Mouse (Mus musculus): ENCODE data around the gene Celf2. TPM values are rescaled to one million over a fixed set of nuclear protein-coding genes. Genes with fewer than 3 reads are reported as not detected.
A peak's percentile ranks its signal among the peaks of the same experiment; 100 is the strongest.

The Celf2 gene
- total RNA-seq, 2 experiments from 2014 or later: 36.6 to 50.3 TPM

DNA sequence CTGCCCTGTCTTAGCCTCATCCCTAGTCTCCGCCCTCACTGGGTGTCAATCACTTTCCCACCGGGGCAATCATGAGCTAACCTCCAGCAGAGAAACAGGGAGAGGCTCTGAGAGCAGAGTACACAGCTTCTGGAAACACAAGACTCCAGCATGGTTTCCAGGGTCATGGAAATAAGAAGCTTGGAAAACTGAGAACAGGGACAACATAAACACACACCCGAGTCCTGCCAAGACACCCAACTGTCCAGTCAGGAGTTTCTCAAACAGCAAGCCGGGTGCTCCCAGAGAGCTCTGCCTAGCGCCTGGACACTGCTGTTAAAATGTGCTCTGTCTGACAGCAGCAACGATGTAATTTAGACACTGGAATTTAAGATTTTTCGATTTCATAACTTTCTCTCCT lies 599.4 kb downstream of the Celf2 start:
- DNase-seq: no peak

DNA sequence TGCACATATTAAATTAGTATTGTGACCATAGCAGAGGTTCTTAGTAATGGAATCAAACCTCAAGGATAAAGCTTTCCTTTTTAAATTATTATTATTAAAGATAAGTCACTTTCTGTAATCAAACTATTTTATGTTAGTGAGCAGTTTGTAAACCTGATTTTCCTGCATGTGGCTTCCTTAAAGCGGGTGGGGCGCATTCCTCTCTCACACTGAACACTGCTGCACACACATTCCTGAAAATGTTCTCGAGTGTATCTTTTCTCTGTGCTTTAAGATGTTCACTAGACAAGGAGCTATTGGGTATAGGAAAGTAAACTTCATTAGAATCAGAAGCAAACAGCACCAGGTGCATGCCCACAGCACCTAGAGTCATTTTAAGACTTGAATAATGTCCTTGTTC lies 605.0 kb downstream of the Celf2 start:
- DNase-seq: no peak

DNA sequence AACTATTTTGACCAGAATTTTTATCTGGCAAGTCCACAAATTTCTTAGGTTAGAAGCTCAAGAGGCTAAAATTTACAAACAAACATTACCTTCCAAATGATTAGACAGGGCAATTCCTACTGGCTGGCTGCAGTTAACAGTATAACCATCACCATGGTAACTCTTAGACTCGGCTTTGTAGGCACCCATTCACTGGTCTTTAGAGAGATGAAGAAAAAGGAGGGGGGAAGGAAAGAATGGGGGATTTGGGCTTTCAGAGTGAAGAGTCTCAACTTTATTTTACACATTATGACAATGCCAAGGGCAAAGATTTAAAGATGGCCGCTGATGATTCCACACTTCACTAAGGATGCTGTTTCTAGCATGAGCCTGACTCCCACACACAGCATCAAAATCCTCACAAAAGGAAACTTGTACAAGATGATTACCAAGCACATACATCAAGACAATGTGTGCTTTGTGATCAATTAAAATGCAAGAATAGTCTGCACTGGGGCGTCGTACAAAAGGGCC lies 606.1 kb downstream of the Celf2 start:
- DNase-seq: no peak

DNA sequence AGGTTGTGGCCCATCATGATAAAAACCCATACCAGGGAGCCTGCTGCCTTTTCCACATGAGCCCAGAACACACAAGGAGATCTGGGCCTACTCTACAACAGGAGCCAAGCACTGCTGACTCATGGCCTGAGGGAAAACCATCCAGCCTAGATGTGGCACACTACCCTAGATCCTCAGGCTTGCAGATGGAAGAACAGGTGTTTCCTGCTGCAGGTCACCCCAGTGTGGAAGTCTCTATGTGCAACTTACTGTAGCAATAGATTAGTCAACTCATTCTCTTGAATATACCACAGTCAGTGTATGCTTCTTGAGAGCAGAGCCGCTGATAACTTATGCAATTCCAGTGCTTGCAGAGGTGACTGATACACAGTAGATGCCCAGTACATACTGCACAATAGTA lies 612.5 kb downstream of the Celf2 start:
- DNase-seq: no peak

DNA sequence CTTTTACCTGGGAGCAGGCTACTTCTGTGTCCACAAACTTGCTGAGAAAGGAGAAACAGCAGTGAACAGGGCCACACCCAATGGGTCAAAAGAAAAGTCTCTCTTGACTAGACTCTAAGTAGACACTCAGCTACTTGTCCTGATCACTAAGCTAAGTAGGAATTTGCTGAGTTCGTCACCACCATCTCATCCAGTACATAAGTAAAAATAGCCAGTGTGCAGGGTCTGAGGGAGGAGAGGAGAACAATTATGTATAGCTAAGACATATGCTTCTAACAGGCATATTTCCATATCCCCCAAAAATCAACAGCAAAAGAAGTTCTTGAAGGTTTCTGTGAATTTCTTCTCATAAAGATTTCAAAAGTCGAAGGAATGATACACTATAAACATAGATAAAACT lies 615.8 kb downstream of the Celf2 start:
- DNase-seq: no peak

DNA sequence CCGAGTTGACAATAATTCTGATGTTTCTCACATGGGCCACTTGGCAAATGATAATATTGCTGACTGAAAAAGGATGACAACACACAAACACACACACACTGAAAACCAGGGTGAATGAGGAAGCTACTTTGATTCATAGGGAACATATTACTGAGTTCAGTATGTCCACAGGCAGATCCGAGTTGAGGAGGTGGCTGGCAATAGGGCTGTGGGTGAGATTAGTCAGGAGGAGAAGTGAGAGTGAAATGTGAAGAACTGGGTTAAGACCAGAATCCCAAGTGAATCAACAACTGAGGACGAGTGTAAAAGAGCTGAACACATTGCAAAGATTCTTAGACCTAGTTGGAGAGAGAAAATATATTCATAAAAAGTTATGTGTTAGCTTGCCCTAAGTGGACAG lies 616.3 kb downstream of the Celf2 start:
- DNase-seq: no peak

DNA sequence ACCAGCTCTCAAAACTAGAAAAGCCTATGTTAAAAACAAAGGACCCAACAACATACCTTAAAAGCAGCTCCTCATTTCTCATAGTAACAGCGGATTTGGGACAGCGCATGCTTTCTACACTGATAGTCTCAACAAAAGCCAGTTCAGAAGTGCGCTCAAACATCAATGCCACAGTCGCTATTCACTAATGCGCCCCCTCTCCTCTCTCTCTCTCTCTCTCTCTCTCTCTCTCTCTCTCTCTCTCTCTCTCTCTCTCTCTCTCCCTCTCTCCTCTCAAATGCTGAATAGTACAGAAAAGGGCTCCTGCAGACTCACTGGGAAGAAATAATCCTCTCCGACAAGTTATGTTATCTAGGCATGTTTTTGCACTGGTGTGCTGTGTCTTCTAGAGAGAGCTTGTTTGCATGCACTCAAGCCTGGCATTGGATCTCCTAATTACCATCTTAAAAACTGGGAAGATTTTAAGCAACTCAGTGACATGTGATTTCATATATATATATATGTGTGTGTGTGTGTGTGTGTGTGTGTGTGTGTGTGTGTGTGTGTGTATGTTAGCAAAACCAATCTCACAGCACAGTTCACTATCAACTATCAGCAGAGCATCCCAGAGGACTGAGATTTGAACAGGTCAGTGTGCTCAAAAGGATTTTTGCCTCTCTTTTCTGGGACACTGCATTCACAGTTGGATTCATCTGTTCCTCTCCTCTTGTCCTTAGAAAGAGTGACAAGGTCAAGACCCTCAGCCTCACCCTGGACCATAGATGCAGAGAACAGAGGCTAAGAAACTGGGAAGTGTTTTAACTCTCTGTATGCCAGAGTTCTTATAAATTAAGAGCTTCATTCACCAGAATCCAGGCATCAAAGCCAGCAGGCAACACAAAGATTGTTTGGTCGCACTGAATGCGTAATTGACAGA lies 624.3 kb downstream of the Celf2 start:
- no peak for DNase-seq

DNA sequence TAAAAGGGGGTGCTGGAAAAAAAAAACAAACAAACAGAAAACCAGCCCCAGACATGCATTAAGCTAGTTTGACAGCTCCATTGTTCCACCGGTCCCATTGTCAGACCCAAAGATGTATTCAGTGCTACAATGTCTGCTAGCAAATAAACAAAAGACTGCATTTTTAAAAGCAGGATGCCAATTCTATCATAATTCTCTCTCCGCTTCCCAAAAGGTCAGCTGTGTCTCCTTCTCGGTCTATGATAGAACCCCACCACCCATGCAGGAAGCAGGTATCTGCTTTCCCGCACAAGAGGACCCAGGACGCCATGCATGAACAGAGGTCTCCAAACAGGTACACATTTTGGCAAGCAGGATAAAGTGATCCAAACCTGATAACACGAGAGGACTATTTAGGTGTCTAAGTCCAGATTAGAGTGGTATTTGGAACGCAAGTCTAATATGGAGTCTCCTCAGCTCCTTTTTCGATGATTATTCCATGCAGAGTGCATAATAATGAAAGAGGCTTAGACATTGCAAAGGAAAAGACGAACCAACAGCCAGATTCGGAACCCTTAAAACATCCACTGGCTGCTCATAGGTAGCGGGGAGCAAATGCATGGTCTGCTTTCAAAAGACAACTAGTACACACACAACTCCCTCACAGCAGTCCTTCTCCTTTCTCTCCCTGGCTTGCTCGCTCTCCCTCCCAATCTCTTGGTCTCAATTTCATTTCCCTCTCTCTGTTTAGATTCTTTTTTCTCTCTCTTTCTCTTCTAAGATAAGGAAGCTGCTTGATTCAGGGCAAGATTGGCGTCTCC lies 625.2 kb downstream of the Celf2 start:
- DNase-seq: no peak

DNA sequence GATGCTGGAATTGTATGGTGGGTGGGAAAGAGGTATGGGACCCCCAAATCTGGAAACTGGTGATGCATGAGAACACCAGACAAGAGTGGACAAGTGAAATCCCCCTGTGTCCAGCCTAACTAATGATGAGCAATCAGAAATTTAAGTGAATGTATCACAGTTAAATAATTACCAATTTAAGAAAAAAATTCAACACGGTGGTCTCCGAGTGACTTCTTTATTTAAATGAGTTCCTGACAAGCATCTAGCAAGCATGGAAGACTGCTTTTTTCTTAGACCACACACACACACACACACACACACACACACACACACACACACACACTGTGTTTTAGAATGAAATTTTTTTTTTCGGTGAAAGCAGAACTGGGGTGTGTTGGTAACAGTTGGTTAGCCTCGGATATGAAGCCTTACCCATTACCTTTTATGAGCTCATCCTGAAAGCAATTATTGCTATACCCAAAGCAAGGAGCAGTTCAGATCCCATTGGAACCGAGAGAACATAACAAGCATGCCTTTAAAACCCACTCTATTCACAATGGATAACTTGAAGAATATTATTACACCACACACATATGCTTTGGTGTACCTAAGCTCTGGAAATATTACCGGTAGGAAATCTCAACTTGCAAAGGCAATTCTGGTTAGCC lies 627.0 kb downstream of the Celf2 start:
- no peak for DNase-seq

DNA sequence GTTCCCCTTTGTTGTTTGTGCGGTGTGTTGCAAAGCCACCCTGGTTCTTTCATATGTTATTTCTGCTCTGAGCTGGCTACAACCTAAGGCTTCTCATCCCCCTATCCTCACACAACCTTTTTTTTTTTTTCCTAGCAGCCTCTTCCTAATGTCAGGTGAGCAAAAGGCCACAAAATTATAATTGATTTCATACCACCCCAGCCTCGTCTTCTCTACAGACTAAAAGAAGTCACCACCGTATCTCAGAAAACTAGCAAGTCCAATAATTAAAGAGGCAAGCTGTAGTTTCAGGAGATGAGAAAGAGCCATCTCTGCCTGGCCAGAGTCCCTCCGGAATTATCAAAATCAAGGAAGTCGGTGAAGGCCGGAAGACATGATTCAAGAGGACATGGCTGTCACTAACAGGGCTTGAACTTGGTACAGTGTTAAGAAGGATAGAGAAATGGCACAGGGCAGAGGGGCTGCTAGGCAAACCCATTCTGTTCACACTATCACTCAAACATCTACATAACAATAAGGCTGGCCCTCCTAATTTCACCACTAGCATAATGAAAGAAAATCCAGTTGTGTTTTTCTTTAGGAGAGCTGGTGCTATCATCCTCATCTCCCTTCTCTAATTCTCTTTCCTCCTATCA lies 628.3 kb downstream of the Celf2 start:
- no peak for DNase-seq

DNA sequence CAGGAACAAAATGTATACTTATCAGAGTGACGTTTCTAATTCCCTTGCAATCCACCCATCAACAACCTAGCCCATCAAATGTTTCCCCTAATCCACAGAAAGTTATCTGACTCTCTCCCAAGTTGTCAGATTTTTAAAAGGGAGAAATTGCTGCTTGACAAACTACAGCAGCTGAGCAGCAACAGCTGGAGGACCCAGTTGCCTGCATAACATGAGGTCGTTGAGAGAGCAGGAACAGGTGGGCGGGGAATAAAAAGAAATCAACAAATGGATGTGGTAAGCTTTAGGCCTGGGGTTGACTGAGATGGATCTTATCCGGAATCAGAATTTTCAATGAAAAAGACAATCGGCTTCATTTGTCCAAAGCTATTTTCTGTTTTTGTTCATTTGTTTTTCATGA lies 632.3 kb downstream of the Celf2 start:
- no peak for DNase-seq

DNA sequence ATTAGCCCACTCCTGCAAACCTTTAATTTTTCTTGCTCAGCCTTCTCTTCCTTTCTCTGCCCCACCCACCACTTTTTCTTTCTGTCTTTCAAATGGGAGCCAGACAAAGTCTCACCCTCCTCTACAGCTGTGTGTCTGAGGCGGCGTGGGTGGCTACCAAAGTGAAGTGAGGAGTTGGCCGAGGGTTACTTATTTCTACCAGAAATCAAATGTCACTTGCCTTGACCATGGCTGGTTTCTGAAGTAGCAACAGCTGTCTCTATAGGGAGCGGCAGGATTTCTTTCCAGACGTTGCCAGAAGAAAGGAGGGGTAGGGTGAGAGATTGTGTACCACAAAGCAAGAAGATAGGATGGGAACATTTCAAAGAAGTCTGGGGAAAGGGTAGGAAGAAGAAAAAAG lies 632.8 kb downstream of the Celf2 start:
- DNase-seq: no peak

DNA sequence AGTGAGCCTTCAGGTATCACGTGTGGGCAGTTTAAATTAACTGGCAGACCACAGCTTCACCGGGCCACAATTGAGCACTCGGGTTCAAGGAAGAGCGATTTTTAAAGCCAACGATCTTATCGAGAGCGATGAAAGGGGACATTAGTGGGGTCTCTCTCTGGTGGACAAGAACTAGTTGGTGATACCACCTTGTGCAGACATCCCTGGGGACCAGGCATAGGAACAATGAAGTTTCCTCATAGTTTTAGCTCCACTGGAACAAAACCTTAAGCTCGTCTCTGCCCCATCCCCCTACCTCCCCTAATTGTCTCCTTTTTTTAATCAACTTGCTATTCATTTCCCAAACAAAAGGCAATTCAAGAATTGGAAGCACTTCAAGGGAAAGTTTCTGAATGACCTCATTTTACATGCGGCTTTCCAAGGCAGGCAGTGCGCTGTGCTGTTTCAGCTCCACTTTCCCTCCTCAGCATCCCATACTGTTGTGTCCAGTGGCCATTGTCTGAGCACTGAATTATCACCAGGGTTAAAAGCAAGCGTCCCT lies 634.2 kb downstream of the Celf2 start:
- no peak for DNase-seq

DNA sequence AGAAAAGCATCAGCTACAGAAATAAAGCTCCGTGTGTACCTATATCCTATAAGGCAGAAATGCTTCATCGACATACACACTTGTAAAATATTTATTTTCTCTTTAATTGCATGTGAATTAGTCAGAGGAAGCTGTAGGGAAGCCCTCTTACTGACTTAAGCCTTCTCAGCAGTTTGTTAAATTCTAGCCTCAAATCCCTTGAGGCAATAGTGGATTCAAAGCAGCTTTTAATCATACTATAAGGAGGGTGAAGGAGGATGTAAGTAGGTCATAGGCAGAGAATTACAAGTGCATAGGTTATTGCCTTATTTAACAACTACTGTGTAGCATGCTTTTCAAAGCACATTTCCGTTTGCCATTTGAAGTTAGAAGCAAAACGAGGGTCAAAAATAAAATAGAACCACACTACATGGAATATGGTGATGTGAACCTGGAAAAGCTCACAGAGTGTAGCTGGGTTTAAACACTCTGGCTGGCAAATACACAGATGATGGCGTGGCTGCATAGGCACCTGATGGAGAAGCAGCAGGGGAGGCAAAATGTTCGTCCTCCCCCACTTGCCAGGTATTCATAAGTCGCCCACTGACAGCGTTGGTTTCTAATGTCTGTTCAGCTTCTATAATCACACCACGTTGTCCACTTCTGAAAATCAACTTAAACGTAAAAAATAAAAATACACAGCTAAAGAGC lies 635.0 kb downstream of the Celf2 start:
- no peak for DNase-seq

DNA sequence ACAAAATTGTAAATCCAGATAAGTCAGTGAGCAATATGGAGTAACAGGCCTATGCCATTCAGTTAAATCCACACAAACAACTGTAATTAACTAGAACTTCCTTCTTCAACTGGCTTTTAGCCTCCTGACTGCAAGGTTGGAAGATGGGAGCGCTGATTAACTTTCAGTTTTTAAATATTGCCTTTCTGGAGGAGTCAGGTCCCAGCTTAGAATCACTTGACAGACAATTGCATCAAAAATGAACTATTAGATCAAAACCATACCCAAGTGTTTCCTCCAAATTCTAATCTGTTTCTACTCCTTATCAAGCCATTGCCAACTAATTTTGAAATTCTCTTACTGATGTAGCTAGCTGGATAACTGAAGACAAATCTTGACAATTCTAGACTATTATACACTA lies 635.7 kb downstream of the Celf2 start:
- DNase-seq: no peak

DNA sequence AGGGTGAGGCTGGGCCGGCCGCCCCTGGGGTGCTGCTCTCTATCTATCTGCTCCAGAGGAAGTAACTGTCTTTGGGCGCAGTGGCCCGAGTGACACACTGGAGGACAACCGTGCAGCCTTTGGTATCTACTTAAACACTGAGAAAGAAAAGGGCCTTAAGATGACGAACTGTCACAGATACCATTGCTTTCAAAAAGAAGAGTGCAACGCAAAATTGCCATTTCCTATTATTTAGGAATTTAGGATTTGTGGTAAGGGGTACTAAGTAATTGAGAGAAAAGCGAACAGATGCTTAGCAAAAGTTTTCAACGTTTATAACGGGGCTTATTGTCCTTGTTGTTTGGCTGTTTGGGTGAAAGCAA lies 636.5 kb downstream of the Celf2 start:
- DNase-seq: no peak

DNA sequence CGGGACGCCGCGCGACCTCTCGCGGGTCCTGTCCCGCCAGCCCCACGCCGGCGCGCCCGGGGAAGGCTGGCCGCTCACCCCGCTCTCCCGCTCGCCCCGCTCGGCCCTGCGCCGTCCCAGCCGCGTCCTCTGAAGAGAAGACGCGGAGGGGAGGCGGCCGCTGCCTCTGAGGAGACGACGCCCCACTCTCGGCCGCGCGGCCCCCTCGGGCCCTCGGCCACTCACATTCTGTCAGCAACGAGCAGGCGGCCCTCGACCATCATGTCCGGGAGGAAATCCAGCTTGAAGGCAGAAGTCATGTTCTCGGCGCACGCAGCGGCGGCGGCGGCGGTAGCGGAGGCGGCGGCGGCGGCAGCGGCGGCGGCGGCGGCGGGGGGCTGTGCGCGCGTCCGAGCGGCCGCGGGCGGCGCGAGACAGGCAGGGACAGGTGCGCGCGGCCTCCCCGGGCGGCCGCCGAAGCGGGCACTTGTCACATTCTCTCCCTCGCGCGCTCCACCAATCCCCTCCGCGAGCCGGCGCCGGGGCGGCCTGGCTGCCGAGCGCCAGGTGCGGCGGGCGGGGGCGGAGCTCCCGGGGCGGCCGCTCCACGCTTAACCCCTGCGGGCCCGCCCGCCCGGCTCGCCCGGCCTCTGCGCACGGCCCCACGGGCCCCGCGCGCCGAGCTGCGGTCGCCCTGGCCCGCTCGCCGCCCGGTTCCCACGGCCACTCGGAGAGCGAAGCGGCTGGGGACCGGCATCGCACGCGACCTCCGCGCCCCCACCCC lies 637.1 kb downstream of the Celf2 start:
- peak; percentile 78 to 79 for DNase-seq

DNA sequence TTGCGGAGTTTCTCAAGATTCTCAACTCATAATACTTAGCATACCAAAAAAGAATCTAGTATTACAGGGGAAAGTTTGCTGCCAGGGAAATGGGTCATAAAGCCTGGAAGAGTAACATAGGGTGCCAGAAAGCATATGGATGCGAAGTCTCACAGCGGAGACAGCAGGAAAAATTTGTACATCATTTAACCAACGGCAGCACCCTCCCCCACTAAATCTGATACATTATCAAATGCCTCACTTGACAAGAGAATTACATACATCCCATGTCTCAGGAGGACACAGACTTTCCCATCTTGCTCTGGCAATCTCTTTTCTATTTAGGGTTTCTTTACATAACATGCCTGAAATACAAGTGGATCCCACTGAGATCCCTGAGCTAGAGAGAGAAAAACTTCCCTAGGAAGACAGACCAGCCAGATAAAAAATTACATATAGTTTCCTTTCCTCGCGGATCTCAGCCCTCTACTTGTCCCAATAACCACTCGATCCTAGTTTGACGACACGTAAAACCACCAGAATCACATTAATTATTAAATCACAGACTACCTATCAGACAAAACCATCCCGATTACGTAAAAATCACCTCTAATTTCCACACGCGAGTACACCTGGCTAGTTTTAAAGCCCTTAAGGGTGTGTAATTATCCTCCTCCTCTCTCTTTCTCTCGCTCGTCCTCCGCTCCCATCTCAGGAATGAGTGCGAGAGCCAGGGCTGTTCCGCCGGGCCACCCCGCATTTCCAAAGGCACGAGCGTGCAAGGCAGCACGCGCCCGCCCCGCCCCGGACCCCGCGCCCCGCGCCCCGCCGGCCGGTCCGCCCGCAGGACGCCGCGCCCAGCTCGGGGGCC lies 637.9 kb downstream of the Celf2 start:
- DNase-seq: no peak

DNA sequence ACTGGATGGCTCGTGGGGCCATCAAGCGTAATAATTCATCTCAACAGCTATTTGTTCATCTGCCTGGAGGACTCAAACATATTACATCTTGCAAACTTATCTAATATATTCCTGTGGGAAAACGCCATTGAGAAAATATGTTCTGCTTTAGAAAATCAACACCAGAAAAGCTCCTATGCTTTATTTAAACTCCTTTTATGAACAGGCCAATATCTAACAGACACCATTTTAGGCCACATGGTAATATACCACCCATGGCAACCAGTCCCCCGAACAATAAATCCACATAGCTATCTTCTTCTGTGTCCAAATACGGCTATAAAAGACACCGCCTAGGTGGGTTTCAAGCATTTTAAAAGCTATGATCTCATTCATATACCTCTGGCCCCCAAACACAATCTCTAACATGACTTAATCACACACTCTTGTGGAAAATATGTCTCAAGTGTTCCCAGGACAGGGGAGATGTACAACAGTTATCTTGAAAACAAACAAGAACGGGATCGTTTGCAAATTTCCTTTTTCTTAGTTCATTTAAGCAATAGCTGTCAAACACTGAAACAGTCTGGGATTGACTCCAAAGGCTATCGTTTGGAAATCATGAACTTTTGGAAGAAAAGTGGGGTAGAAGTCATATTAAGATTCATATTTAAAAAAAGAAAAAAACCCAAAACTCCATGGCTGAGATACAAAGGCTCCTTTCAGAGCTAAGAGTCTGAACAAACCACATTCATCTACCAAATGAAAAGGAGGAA lies 639.2 kb downstream of the Celf2 start:
- no peak for DNase-seq

Data from adrenal gland, postnatal 36 days (tissue).